Mouse (Mus musculus) thymus, postnatal 0 days (tissue): ENCODE measurements around the gene Ugt1a6b. TPM values are rescaled to one million over a fixed set of nuclear protein-coding genes. Genes with fewer than 3 reads are reported as not detected.
"Not testable (repeated sequence)": the region's sequence is repeated elsewhere in the genome, so short reads cannot be mapped to it uniquely, and the experiment has no call there.

Experiments used
- DNase-seq: peaks from one replicate; pipeline ENCODE4 v3.0.0-alpha.2; 2015; ENCODE audit warnings: low spot score
- polyA plus RNA-seq: library from polyadenylated mRNA; unstranded; fragments of >200 nt; fragmentation: Nextera tagmentation; extraction: Ambion mirVana; gene quantifications from 2 replicates; pipeline ENCODE4 v1.2.1, GENCODE M21; 2015

Ugt1a6b gene
- polyA plus RNA-seq: 0.08 TPM in 1 of 2 replicates, not detected in the other

DNA sequence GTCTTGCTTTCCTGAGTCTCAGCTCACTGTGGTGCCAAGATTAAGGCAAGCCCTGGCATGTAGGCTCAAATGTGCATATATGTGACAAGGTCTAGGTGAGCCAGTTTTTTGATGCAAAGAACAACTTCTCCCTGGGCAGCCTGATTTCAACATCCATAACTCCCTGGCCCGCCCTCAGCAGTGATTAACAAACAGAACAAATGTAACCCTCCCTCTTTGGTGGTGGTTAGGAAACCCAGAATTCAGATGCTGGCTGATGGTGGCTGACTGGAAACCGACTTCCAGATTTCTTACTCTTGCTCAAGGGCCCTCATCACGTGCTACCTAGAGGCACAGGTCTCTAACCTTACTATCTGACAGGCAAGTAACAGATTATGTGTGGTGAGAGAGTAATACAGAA lies at the start of gene Ugt1a6b:
Ugt1a6b (plus strand) TSS at position 234 of the 400 bp plus-strand sequence.
- DNase-seq: not testable (repeated sequence)

DNA sequence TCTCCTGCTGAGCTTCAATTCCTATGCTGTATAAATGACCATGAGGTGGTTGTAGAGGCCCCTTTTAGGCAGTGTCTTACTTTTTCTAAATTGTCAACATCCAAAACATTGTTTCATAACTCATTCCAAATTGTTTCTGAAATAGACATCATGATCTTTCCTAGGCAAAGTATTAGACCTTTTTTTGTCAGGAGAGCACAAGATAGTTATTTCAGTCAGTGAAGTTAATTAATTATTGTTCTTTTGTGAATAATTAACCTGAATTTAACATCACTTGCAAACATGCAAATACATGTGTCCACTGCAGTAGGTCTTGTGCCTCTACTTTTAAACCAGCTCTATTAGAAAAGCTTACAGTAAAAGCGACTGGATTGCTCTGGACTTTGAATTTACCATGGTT lies 48.0 kb upstream of the Ugt1a6b start, which contains the start of gene Ugt1a10:
Ugt1a10 (plus strand) TSS at position 301 of the 400 bp plus-strand sequence.
- DNase-seq: no peak

DNA sequence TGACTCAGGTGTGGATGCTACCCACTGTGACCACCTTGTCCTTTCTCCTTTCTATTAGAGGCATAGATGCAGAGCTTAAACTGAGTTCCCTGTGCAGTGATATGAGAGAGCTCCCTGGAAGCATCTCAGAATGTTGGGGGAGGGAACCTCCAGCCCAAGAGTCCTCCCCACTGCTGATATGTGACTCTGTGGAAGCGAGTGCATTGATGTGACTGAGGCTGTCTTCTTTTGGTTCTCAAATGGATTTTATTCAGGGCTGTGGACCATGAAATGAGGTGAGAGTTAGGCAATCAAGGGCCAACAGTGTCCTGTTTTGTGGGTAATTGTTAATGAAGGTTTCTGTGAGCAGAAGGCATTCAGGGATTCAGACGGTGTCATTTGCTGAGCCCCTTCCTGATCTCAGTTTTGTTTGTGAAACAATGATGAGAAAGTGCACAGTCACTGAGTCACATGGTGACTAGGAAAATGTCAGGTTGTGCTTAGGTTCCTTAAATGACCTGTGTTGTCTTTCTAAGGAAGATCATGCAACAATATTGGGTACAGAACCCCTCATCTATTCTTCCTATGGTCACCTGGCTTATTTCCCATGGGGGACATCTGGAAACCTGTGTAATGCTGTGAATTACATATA lies 36.5 kb upstream of the Ugt1a6b start:
- not testable (repeated sequence) for DNase-seq

DNA sequence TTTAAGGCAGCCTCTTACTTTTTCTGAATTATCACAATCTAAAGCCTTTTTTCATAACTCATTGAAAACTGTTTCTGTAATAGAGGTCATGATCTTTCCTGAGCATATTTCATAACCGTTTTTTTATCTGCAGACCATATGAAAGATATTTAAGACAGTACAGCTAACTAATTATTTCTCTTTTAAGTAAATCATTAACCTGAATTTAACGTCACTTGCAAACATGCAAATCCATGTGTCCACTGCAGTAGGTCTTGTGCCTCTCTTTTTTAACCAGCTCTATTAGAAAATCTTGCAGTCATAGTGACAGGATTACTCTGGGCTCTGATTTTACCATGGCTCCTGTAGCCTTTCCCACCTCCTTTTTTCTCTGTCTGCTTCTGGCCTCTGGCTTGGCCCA lies 32.6 kb upstream of the Ugt1a6b start, which contains the start of gene Ugt1a9:
Ugt1a9 (plus strand) TSS at position 306 of the 400 bp plus-strand sequence.
- DNase-seq: no peak

DNA sequence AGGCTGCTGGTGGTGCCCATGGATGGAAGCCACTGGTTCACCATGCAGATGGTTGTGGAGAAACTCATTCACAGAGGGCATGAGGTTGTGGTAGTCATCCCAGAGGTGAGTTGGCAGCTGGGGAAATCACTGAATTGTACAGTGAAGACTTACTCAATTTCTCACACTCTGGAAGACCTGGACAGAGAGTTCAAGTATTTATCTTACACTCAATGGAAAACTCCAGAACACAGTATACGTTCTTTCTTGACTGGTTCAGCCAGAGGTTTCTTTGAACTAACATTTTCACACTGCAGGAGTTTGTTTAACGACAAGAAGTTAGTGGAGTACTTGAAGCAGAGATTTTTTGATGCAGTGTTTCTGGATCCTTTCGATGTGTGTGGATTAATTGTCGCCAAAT lies 32.1 kb upstream of the Ugt1a6b start:
- no peak for DNase-seq

DNA sequence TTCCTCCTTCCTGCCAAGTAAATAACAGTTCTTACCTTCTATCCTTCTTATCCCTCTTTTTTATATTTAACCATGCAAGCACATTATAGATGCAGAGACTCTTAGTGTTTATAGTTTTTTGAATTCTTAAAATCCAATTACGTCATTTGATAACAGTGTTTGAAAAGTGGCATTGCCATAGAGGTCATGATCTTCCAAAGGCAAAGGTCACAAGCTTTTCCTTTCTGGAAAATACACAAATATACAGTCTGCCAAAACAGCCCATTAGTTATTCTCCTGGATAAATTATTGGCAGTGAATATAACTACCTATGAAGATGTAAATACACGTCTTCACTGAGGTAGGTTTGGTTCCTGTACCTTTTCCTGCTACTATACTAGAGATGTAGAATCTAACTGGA lies 28.6 kb upstream of the Ugt1a6b start:
- no peak for DNase-seq

DNA sequence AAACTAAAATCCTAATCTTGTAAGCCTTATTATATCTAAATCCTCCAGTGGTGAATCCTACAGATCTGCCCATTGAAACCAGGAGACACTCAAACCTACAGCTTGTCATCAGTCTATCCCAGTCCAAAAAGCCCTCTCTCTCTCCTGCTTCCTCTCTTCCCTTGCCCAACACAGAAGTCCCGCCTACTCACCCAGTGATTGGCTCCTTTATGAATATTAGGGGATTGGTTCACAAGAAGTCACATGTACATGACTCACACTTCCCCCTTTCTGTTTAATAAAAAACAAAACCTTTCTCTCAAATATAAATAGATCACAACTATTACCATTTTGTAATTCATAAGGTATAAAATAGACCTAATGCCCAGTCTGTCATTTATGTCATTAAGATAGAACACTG lies 25.9 kb upstream of the Ugt1a6b start:
- no peak for DNase-seq

DNA sequence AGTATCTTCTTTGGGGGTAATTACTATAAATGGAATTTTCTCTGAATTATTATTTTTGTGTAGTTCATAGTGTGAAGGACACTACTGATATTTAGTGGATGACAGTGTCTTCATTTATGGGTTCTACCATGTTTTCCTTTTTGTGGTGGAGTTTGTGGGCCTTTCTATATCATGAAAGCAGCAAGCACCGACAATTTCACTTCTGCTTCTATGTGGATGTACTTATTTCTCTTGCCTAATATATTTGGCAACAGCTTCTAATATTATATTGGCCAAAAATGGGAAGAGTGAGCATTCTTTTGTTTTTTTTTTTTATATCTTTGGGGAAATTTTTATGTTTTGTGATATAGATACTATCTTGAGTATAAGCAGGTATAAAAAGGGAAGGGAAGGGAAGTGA lies 21.4 kb upstream of the Ugt1a6b start:
- DNase-seq: no peak

DNA sequence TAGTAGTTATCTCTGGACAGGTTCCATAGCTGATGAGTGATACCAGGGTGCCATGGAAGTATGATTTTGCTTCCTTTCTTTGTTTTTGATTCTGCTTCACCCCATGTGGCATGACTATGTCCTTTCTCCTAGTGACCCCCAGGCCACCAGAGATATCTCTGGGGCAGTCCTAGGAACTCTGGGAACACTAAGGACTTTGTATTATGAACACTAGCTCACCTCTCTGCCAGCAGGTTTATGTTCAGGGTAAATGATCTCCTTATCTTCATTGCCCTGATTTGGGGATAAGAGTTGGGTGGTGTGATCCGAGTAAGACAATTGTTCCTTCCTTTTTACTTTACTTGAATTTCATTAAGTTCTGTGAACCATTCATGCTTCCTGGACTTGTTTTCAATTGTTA lies 16.9 kb upstream of the Ugt1a6b start:
- DNase-seq: no peak

DNA sequence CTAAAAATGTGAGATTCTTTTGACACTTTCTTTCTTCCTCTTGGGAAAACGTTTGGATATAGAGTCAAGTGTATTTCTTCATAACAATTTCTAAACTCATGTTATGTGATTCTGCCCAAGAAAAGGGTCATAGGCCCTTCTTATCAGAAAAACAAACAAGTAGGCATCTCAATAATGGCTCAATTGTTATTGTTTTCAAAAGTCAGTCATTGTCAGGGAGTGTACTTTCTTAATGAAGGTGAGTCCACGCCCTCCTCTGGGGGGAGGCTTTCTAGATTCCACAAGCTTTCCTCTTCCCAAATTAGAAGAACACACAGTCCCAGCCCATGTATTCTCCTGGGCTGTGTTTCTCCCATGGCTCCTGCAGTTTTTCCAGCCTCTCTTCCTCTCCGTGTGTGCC lies 15.5 kb upstream of the Ugt1a6b start, which contains the start of gene Ugt1a8:
Ugt1a8 (plus strand) TSS at position 301 of the 400 bp plus-strand sequence.
- DNase-seq: no peak

DNA sequence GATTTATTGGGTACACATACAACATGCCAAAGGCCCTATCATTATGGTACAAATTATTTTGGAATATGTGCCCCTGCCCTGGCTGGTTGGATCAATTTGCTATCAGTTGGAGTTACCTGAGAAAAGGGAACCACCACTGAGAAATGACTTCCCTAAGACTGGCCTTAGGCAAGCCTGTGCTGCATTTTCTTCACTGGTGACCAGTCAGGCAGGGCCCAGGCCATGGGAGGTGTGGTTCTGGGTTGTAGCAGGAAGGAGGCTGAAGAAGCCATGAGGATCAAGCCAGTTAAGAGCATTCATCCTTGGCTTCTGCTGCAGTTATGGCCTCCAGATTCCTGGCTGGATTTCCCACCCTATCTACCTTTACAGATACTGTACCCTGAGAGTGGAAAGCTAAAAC lies 10.7 kb upstream of the Ugt1a6b start:
- no peak for DNase-seq

DNA sequence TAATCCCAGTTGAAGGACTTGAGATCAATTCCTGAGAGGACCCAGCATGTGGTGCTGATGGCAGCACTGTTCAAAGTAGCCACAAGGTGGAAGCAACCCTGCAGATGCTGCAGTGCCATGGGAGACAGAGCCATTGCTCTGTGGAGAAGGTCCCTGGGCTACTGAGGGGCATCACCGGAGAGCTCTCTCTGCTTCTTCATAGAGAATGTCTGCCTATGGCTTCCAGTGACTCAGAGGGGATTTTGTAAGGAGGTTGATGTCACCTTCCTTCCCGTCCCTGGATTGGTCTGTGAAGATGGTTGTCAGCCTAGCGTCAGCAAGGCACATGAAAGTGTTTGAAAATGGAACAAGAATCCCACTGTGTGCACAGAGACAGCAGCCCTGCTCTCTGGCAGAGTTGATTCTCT lies 8.8 kb upstream of the Ugt1a6b start:
- DNase-seq: not testable (repeated sequence)

DNA sequence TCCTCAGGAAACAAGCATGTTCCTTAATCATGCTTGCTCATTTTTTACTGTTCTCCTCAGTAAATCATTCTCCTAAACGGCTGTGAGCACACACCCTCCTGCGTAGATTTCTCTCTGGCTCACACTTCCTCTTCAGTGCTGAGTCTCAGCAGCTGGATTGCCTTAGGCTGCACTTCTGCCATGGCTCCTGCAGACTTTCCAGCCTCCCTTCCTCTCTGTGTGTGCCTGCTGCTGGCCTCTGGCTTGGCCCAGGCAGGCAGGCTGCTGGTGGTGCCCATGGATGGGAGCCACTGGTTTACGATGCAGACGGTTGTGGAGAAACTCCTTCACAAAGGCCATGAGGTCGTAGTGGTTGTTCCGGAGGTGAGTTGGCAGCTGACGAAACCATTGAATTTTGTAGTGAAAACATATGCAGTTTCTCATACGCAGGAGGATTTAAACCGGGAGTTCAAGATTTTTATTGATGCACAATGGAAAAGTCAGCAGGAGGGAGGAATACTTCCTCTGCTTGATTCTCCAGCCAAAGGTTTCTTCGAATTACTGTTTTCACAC lies 8.0 kb upstream of the Ugt1a6b start, which contains the start of gene Ugt1a7c:
Ugt1a7c (plus strand) TSS at position 122 of the 552 bp plus-strand sequence.
- DNase-seq: peak; percentile 17

DNA sequence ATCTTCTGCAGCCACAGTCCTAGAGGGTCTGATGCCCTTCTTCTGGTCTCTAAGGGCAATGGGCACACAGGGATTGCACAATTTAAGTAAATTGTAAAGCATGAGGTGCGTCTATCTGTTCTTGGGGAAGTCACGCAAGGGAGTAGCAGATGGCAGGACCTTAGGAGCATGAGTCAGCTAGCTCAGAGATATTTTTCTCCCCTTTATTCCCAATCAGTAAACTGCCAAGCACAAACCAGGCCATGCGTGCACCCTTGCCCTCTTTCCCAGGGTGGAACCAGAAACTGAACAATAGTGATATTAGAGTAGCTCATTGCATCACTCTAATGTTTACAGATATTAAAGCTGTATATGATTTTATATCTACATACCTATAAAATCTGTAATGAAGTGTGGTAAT lies 4.5 kb upstream of the Ugt1a6b start:
- not testable (repeated sequence) for DNase-seq

DNA sequence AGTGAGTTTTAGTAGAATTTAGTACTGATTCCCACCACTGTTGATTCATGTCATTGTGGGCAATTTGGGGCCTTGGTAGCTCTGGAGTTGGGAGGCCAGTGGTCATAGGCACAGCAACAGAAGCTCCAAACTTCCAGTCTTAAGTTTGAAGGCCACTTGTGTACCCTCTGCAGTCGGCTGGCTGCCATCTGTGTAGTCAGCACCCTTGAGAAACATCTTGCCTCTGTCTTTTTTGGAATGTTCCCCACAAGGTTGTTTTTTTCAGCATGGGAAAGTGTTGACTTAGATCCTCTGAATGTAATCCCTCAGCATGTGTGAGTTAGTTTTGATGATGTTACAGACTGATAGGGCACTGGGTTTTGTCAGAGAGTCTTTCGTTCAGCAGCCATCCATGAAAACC lies 3.4 kb upstream of the Ugt1a6b start:
- not testable (repeated sequence) for DNase-seq

DNA sequence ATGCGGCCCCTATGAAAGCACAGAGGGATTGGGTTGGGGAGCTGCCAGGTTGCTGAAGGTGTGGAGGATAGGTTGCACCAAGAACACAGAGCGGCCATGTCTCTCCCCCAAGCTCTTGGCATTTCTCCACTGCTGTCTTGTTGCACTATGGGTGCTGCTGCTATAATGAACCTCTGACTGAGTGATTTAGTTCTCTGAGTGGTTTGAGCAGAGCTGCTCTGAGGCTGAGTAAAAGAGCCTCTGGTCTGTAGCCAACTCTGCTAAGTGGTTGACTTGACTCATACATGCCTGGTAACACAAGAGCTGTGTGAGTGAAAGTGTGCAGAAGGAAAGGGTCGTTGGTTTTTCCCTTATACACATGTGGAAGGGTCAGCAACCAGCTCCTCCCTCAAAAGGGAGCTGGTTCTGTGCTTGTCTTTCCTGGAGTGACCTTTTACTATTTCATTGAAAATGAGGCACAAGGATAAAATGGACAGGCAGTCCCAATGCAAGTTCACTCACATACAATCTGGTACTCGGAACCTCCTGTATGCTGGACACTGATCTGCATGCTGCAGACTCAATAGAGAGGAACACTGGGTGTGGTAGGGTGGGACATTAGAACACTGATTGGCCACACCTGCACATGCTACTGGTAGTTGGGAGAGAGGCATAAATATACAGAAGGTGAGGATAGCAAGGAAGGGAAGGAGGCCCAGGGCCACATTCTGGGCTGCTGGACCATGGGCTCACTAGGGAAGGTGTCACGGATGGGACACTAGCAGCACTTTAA lies 831 bp downstream of the Ugt1a6b start:
- not testable (repeated sequence) for DNase-seq

DNA sequence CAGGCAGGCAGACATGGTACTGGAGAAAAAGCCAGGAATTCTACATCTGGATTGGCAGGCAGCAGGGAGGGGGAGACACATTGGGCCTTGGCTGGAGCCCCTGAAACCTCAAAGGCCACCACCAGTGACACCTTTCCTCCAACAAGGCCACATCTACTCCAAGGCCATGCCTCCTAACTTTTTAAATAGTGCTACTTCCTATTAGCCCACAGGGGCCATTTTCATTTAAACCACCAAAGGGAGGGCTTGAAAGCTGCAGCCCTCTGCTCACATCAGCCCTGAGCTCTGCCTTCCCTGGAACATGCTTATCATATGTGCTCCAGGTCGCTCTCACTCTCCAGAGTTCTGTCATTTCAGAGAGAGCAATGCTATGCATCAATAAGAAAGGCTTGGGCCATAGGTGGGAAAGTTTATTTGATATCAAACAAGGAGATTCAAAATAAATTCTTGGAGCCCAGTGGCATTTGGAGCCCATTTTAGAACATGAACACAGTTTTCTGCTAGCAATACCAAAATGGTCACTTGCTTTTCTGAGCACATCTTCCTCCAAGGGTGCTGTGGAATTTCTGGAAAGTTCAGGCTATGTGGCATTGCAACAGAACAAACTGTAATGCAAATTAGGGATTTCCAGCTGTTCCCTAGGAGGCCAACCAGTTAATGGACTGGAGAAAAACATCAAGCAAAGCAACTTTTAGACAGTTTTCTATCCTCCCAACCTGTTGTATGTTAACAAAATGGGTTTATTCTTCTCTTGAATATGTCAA lies 1.8 kb downstream of the Ugt1a6b start:
- DNase-seq: no peak

DNA sequence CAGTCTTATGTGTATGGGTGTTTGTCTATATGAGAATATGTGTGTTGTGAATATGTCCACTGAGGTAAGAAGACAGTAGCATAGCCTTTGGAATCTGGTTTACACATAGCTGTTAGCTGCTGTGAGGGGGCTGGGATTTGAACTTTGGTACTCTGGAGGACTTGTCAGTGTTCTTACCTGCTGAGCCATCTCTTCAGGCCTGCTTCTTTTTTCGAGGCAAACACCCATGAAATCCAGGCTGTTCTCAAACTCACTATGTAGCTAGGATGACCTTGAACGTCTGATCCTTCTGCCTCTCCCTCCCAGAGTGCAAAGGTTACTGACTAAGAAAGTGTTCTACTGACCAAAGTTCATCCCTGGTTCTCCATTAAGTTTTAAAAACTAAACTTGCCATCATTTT lies 2.6 kb downstream of the Ugt1a6b start:
- no peak for DNase-seq

DNA sequence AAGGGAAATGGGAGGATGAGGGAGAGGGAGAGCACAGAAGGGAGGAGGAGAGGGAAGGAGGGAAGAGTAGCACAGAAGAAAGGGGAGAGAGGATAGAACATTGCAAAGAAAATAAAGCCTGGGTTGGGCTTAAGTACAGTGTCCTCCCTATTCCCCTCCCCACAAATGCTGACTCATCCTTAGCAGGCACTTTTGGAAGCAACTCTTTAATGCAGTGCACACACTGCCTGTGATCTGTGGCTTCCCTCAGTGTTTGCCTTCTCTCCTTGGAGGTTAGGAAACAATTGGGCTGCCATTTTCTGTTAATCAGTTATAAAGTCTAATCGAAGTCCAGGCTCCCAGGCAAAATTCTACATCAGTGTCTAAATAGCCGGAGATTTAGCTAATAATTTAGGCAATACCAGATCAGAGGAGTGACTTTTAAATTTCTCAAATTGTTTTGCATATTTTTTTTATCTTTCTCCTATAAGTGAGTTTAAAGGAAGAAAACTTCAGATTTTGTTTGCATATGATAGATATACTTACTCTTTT lies 6.0 kb downstream of the Ugt1a6b start:
- not testable (repeated sequence) for DNase-seq

DNA sequence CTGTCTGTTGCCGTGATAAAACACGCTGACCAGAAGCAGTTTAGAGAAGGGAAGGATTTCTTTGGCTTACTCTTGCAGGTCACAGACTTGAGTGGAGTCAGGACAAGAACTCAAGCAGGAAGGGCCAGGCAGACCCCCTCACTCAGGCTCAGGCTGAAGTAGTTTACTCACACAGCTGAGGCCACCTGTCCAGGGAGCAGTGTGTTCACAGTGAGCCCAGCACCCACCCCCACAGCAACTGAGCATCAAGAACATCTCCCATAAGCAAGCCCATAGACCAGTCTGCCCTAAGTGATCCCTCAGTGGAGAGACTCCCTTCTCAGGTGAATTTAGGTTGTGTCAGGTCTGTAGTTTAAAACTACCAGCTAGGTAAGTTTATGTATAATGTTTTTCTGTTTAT lies 6.6 kb downstream of the Ugt1a6b start:
- DNase-seq: not testable (repeated sequence)

DNA sequence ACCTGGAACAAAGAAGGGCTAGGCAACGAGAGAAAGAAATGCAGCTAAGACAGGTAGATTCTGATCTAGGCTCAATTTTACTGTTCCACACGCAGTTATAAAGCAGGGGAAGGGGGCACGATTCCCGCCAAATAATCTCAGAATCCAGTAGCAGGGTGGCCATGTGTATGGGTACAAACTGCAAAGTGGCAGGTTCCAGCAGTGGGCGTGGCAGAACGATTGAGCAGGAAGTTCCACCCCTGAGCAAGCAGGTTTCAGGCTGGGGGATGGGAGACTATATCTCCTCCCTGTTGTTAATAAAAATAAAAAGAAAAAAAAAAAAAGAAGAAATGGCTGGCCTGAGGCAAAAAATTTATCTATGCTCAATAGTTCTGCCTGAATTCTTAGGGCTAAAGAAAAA lies 9.7 kb downstream of the Ugt1a6b start:
- not testable (repeated sequence) for DNase-seq
